Mouse (Mus musculus): Measurements from ENCODE around the gene Rexo4.

GRCm38 (mm10) chr2:26935286-26935685, 28.9 kb downstream of the Rexo4 start:
- no peak for TF ChIP-seq CTCF (IDR thresholded peaks at IDR 0.05; ENCODE audit: extremely low read depth, insufficient read depth, low read length)
- TF ChIP-seq POLR2A (IDR thresholded peaks at IDR 0.05; ENCODE audit: extremely low read depth, insufficient read depth, low read length), result no peak

Measured in cortical plate, adult 2 months (tissue).